Mouse (Mus musculus) liver, embryonic 14.5 days (tissue): ENCODE measurements around the gene Tmprss5. TPM values are rescaled to one million over a fixed set of nuclear protein-coding genes. Genes with fewer than 3 reads are reported as not detected.

ENCODE experiments used
- ATAC-seq: fragments of 200-750 bp; cut with Nextera tagmentation; 2 replicates; pipeline ENCODE4 v1.8.0; 2017; ENCODE audit warnings: moderate number of reproducible peaks, mild to moderate bottlenecking, moderate library complexity; ENCODE audit not compliant: insufficient read depth
- DNase-seq, 3 experiments: peaks; one replicate each; pipeline ENCODE4 v3.0.0-alpha.2; 2012 to 2013; ENCODE audit warnings: low read depth in 3 of 3, low spot score in 3 of 3
- H3K27ac ChIP-seq: fragments of 300-500 bp; sonication (generic); 2 replicates; pipeline ENCODE4 v1.5.1; 2014; ENCODE audit warnings: moderate library complexity, mild to moderate bottlenecking, control low read depth, inconsistent platforms
- H3K27me3 ChIP-seq: fragments of 300-500 bp; sonication (generic); 2 replicates; pipeline ENCODE4 v1.6.1; 2014; ENCODE audit warnings: mild to moderate bottlenecking, low read length, moderate library complexity; ENCODE audit not compliant: control insufficient read depth, insufficient read depth
- H3K36me3 ChIP-seq: fragments of 300-500 bp; sonication (generic); replicated peaks from 2 replicates; pipeline ENCODE4 v1.6.1; 2014; ENCODE audit warnings: low read depth; ENCODE audit not compliant: control insufficient read depth, insufficient read depth
- H3K4me1 ChIP-seq, 2 experiments: fragments of 200-500 bp in 1 of 2; fragments of 300-500 bp in 1 of 2; sonication (generic) in 1 of 2; replicated peaks; 2 replicates each; pipeline ENCODE4 v1.6.1; 2012 to 2014; ENCODE audit warnings: antibody characterized with exemption in 1 of 2, inconsistent platforms in 1 of 2, low read length in 1 of 2; ENCODE audit not compliant: control insufficient read depth in 2 of 2, insufficient read depth in 2 of 2
- H3K4me2 ChIP-seq: fragments of 300-500 bp; sonication (generic); 2 replicates; pipeline ENCODE4 v1.6.1; 2014; ENCODE audit warnings: low read depth, mild to moderate bottlenecking, control low read depth, moderate library complexity
- H3K4me3 ChIP-seq, 2 experiments: fragments of 200-500 bp in 1 of 2; fragments of 300-500 bp in 1 of 2; sonication (generic) in 1 of 2; 2 replicates each; pipeline ENCODE4 v1.5.1; 2012 to 2014; ENCODE audit warnings: low read depth in 2 of 2, low read length in 2 of 2, mild to moderate bottlenecking in 2 of 2, control low read depth in 1 of 2, inconsistent platforms in 1 of 2, moderate library complexity in 1 of 2; ENCODE audit not compliant: insufficient read depth in 1 of 2
- H3K9ac ChIP-seq: fragments of 300-500 bp; sonication (generic); replicated peaks from 2 replicates; pipeline ENCODE4 v1.6.1; 2014; ENCODE audit warnings: mild to moderate bottlenecking, control low read depth, moderate library complexity
- H3K9me3 ChIP-seq: fragments of 300-500 bp; sonication (generic); 2 replicates; pipeline ENCODE4 v1.6.1; 2016; ENCODE audit warnings: low read length, mixed read lengths; ENCODE audit not compliant: control insufficient read depth
- CTCF ChIP-seq: IDR thresholded peaks from 2 replicates; pipeline ENCODE4 v1.5.1; 2016; ENCODE audit warnings: antibody characterized with exemption, low read depth, control low read depth
- EP300 ChIP-seq: IDR thresholded peaks from 2 replicates; pipeline ENCODE4 v1.6.1; 2016; ENCODE audit warnings: antibody characterized with exemption, low read depth
- WGBS: fragments of 180-500 bp; shearing (Covaris S2); extraction: QIAGEN DNeasy Blood & Tissue Kit; methylation state at CpG from one replicate; pipeline ENCODE4 v1.1.7; 2014; ENCODE audit not compliant: insufficient replicate concordance; 5-methylcytosine and 5-hydroxymethylcytosine counted together
- polyA plus RNA-seq, 2 experiments: library from polyadenylated mRNA; depleted of rRNA in 1 of 2; stranded (reverse) in 1 of 2; unstranded in 1 of 2; fragments of >200 nt; fragmentation: Nextera tagmentation in 1 of 2; extraction: Ambion mirVana in 1 of 2; gene quantifications; 2 replicates each; pipeline versions ENCODE4 v1.2.1 to v1.2.3; 2012 to 2014

The Tmprss5 gene
- polyA plus RNA-seq, 2 experiments, result 0.02 TPM; not detected in 1

- H3K4me2 ChIP-seq, result no peak overlapping the region
- no peak for DNase-seq
- TF ChIP-seq CTCF (no peak), EP300 (no peak)
- no peak for ATAC-seq
- H3K36me3 ChIP-seq, result no peaks in the 10 kb centered on the region
- 57% methylated on average over 4 of the region's 4 CpGs for WGBS
- H3K9me3 ChIP-seq, result no peaks in the 10 kb centered on the region
- H3K27me3 ChIP-seq, result no peaks in the 10 kb centered on the region
- no peak overlapping the region for H3K9ac ChIP-seq
- no peak overlapping the region for H3K27ac ChIP-seq
- no peaks in the 10 kb centered on the region for H3K4me1 ChIP-seq
- no peak overlapping the region for H3K4me3 ChIP-seq
Observed at GRCm38 (mm10) chr9:49119759-49120158, 38.7 kb downstream of the Tmprss5 start.

GRCm38 (mm10) chr9:49125706-49126105 is 44.6 kb downstream of the Tmprss5 start:
- Histone ChIP-seq H3K4me3 (no peak overlapping the region), H3K9ac (no peak overlapping the region), H3K27ac (no peak overlapping the region), H3K4me2 (no peak overlapping the region), H3K9me3 (no peaks in the 10 kb centered on the region), H3K4me1 (no peaks in the 10 kb centered on the region), H3K36me3 (no peaks in the 10 kb centered on the region), H3K27me3 (no peaks in the 10 kb centered on the region)
- DNase-seq, result no peak
- WGBS, result 50% methylated on average over 7 of the region's 7 CpGs
- TF ChIP-seq EP300 (no peak), CTCF (no peak)
- no peak for ATAC-seq

- TF ChIP-seq EP300 (no peak), CTCF (no peak)
- Histone ChIP-seq H3K9me3 (no peaks in the 10 kb centered on the region), H3K9ac (no peak overlapping the region), H3K4me2 (no peak overlapping the region), H3K4me1 (no peaks in the 10 kb centered on the region), H3K27me3 (no peaks in the 10 kb centered on the region), H3K4me3 (no peak overlapping the region), H3K27ac (no peak overlapping the region), H3K36me3 (no peaks in the 10 kb centered on the region)
- no peak for ATAC-seq
- WGBS, result 68% methylated on average over 5 of the region's 5 CpGs
- no peak for DNase-seq
Observed at GRCm38 (mm10) chr9:49130514-49131010, 49.5 kb downstream of the Tmprss5 start.

GRCm38 (mm10) chr9:49143841-49144240 is 62.8 kb downstream of the Tmprss5 start:
- H3K27ac ChIP-seq, result no peak overlapping the region
- 66% methylated on average over 3 of the region's 3 CpGs for WGBS
- no peak overlapping the region for H3K9ac ChIP-seq
- H3K4me3 ChIP-seq, result no peak overlapping the region
- DNase-seq (no peak), ATAC-seq (no peak)
- H3K27me3 ChIP-seq, result no peaks in the 10 kb centered on the region
- H3K9me3 ChIP-seq, result no peaks in the 10 kb centered on the region
- TF ChIP-seq CTCF, result no peak
- TF ChIP-seq EP300, result no peak
- H3K4me1 ChIP-seq, result no peaks in the 10 kb centered on the region
- H3K4me2 ChIP-seq, result no peak overlapping the region
- H3K36me3 ChIP-seq, result no peaks in the 10 kb centered on the region

- Histone ChIP-seq H3K4me1 (no peaks in the 10 kb centered on the region), H3K9me3 (no peaks in the 10 kb centered on the region), H3K9ac (no peak overlapping the region), H3K27me3 (no peaks in the 10 kb centered on the region), H3K4me3 (no peak overlapping the region), H3K36me3 (no peaks in the 10 kb centered on the region), H3K4me2 (no peak overlapping the region), H3K27ac (no peak overlapping the region)
- DNase-seq (no peak), ATAC-seq (no peak)
- TF ChIP-seq CTCF (no peak), EP300 (no peak)
- WGBS, result 60% methylated on average over 8 of the region's 8 CpGs
Observed at GRCm38 (mm10) chr9:49145776-49146175, 64.7 kb downstream of the Tmprss5 start.
